Mouse (Mus musculus) retina, embryonic 14.5 days (tissue): ENCODE data around the gene Il34.
"Not testable (repeated sequence)": the region's sequence is repeated elsewhere in the genome, so short reads cannot be mapped to it uniquely, and the experiment has no call there.

Experiments used
- DNase-seq: peaks from one replicate; pipeline ENCODE4 v3.0.0-alpha.2; 2015; ENCODE audit warnings: low spot score

The Il34 gene

DNA sequence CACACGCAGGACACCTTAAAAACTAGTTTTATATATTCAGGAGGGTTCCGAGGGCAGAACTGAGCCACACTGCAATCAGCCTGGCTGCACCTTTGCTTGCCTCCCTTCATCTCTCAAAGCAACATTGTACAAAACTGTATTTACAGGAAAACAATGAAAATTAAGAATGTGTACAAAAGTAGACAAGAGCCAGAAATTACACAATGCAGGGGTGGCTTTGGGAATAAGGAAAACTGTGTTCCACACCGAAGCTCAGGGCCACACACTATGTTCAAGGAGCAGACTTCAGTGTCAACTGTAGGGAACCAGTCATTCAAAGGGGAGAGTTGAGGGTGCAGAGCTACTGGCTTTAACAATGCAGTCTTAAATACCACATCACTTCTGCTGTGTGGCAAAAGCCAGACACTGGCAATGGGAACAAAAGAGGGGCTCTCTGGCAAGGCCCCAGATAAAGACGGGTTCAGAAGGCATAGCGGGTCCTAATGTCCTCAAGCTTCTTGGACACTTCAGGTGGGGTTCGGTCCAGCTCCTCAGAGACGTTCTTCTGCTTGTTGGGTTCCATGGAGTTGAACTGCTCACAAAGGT is 4.8 kb upstream of the Il34 start:
- no peak for DNase-seq

DNA sequence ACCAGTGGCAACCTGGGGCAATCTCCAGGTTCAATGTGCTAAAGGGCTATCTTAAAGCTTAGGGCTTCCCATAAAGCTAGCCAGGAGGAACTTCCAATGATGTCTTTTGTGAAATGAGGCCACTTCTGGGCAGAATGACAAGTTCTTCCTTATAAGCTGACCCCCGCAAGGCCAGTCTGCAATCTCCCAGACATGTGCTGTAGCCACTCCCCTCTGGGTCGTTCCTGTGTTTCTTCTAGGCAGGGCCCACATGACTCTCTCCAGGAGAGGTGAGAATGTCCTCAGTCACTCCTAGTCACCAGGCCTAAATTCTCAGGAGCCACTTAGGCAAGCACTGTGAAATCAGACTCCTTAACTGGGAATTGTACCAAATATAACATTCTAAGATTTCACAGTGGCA is 4.1 kb upstream of the Il34 start:
- DNase-seq, result no peak

DNA sequence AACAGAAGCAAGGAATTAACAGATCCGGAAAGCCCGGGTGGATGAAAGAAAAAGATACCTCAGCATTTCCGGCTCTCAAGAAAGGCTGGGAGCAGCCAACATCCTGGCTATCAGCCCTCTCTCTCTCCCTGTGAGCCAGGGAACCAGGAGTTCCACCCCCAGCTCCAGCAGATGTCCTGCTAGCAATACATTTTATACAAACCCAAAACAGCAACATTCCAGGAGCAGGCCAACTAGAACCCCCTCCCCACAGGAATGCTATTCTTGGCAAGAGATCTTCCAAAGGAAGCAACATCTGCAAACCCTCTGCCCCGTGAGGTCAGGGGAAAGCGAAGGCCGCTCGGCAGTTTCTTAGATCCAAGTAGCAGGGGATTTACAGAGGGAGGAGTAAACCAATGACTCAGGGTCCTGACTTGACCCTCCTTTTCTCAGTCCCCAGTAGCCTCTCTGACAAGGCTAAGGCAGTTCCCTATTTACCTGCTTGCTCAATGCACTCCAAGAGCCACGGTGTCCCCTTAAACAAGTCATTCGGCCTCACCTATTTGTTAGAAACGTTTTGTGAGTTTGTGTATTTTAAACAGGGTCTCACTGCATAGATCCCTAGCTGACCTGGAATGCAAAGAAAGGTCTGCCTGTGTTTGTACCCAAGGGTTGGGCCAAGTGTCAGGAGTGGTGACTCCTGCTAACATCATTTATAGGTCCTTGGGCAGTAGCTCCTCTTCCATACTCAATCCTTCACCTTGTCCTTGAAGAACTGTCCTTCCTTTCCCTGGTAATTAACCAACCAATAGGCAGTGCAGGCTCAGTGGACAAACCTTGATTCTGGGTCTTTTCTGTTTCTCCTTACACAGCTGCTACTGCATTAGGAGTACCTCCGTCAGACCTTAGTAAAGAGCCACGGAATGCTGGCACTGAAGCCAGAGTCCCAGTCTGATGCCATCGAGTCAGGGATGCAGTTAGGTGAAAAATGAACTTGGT is 3.1 kb upstream of the Il34 start:
- peak; percentile 6 for DNase-seq

DNA sequence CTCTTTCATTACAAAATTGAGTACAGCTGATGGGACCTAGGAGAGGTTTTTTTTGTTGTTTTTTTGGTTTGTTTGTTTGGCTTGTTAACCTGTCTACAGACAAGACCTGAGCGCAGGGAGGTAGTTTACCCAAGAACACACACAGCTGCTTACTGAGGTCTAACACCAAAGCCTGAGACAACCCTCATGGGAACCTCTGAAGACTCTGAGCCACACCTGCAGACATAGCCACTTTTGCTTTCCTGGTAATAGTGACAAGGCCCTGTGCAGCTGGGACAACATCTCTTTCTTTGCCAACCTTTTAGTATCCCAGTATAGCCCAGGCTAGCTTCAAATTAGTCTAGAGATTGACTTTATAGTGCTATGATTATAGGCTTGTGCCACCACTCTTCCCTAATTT is 422 bp upstream of the Il34 start:
- DNase-seq, result no peak

DNA sequence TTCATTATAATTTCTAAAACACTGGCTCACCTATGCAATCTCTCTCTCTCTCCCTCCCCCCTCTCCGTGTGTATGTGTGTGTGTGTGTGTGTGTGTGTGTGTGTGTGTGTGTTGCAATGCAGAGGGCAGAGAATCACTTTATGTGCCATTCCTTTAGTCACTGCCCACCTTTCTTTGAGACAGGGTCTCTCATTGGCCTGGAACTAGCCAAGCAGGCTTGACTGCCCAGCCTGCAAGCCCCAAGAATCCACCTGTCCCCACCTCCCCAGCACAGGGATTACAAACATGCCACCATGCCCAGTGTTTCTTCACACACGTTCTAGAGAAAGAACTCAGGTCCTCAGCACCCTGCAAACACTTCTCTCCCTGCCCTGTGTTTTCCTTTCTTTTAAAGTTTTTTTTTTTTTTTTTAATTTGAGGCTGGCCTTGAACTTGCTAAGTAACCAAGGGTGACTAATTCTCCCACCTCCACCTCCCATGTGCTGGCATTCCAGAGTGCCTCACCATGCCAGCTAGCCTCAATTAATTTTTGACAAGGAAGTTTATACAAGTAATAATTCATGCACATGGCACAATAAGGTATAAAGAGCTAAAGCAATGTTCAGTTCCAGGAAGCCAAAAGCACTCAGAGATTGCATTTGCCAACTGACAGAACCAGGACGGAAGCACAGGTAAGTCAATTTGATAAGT is 754 bp downstream of the Il34 start:
- DNase-seq, result no peak

DNA sequence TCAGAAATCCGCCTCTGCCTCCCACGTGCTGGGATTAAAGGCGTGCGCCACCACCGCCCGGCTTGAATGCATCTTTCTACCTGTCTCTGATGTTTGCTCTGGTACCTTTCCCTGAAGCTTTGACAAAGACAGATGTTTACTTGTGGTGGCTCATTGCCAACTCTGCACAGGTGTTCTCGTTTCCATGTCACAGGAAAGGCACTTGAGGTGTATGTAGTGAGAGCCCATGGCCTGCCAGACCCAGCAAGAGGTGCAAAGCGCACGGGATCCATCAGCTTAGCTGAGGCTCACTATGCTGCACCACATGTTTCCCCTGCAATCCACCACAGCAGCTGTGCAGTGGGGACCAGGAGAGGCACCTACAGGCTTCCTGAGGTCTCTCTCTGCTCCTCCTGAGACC is 1.9 kb downstream of the Il34 start:
- DNase-seq, result no peak

DNA sequence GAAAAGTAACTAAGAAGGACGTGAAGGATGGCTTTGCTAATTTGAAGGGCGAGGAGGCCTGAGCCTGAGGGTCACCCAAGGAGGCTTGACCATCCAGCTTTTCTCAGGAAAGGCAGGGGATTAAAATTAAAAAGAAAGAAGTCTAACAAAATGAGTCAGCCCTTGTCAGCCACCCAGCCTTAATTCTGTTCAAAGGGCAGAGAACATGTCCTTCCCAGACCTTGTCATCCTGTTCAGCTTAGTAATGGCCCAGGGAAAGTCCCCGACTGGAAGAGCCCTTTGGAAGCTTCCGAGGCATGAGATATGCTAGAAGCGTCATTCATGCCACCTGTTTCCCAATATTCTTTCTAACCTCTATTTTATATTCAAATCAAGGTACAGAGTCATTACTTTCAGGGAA is 2.7 kb downstream of the Il34 start:
- no peak for DNase-seq

DNA sequence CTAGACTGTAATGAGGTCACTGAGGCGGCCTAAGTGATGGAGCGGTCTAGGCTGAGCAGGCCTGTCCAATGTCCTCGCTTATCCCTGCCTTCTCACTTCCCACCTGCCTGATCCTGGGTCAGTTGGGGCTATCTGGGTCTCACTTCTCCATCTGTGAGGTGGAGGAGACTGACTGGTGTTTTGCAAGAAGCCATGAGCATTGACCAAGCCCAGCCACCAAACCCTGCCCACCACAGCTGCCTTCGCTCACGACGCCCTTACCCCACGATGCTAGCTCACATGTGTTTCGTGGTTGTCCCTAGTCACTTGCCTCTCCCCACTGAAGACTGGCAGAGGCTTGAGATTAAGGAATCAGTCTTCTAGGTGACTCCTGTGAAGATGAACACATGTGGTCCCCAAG is 8.6 kb downstream of the Il34 start:
- DNase-seq, result no peak

DNA sequence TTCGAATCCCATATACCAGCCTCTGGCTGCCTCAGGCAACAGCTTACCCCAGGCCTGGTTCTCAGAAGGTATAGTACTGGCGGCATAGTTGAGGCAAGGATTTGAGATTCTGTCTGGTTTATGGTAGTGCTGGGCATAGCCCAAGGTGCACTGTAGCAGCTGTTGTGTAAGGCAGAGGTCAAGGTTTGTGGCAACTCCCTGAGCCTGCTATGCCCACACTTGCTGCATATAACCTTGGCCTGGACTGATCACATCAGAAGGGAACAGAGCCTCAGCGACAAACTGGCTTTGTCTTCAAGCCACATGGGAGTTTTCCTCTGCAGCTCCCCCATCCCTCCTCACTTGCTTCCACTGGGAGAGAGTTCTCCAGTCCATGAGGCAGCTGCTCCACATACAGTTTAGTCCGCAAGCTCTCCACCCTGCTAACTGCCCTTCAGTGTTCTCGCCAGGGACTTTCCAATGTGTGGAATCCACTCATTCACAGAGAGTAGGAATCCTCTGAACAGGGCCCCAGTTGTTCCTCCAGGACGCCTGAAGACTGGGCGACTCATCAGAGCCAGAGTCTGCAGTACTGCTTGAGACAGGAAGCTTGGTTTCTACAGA is 11.3 kb downstream of the Il34 start:
- DNase-seq, result no peak

DNA sequence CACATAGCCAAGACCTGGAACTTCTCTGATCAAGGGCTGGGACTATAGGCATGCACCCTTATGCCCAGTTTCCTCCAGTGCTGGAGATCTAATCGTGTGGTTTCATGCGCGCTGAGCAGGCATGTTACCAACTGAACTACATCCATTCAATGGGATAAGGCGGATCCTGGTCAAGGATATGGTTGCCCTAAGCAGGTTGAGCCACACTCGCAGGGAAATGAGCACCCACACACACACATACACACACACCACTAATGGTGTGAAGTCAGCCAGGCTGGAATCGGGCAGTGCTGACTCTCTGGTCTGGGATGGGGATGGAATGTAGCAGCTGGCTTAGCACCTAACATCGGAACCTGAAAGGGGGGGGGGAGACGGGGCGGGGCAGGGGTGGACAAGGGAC is 11.8 kb downstream of the Il34 start:
- no peak for DNase-seq

DNA sequence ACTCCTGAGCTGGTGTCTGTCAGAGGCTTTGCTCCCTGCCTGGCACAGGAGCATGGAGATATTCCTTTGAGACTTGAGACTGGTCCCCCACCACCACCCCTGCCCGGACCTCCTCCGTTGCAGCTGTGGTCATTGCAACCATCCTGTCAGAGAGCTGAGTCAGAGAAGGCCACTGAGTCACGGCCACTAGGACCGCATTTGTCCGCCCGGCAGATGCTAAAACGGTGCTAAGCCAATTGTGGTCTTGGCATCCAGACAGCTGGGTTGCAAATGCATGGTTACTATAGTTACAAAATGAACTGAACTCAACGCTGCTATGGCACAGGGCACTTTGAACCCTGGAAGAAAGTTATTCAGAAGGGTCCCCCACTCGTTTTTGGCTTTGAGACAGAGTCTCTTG is 12.2 kb downstream of the Il34 start:
- DNase-seq, result no peak

DNA sequence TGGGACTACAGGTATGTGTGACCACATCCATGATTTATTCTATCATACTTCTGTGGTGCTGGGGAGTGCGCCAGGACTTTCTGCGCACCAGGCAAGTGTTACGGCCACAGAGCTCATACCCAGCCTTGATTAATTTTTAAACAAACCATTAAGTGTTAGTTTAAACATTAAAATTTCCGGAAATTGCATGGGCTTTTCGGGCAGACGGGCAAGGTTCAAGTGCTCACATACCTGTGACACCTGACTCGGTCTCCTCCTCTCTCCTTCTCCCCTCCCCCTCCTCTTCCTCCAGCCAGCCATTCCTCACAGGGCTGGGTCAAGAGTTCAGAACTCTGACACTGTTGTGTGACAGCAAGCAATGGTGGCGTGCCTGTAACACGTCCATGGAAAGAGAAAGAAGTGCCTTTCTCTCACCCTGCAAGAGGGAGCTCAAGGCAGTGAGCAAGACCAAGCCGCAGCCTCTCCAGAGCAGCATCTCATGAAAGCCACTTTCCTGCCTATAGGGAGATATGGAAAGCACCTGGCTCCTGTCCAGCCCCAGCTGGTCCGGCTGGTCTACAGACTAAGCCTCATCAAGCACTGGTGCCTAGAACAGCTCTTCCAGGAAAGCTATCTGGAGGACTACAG is 13.0 kb downstream of the Il34 start:
- DNase-seq, result no peak

DNA sequence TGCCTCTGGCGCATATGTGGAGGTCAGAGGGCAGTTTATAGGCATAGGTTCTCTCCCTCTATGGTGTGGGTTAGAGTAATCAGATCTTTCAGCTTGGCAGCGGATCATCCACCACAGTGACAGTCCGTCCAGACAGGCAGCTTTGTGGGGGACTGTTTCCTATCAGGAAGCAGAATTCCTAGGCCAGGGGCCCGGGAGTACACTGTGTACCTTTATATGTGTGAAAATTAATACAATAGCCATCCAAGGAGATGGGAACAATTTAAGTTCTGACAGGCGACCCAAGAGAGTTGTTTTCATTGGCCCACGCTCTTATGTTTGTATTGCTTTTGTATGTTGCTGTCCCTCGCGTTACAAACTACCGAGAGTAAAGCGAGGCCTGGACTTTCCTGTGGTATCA is 14.6 kb downstream of the Il34 start:
- no peak for DNase-seq

DNA sequence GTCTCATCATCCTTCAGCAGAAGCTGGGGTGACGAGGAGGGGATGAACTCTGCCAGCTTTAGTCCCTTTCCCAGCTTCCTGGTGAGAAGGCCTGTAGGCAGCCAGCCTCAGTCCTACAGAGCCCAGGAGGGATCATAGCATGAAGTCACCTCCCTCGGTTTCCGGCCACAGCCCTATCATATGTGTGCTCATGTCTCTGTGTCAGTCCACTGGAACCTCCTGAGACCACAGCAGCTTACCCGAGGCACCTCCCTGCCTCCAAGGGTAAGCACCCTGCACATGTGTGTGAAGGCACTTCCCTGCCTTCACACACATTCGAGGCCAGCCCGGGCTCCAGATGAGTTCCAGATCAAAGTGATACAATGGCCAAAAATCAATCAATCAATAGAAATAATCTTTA is 15.5 kb downstream of the Il34 start:
- DNase-seq, result no peak

DNA sequence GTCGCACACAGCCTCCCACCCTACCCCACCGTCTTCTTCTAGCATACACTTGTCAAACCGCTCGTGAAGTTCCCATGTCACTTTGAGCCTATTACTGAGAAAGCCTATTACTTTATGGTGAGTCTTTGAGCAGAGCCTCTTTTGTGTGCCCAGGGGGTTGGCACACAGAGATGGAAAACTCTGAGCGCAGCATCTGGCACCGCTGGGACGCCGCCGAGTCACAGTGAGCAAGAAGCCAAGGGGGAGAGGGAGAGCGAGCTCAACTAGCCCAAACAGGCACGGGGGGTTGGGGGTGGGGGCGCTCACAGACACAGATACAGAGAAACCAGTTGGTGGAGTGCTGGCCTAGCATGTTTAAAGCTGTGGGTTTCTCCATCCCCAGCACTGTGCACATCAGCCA is 16.2 kb downstream of the Il34 start:
- no peak for DNase-seq

DNA sequence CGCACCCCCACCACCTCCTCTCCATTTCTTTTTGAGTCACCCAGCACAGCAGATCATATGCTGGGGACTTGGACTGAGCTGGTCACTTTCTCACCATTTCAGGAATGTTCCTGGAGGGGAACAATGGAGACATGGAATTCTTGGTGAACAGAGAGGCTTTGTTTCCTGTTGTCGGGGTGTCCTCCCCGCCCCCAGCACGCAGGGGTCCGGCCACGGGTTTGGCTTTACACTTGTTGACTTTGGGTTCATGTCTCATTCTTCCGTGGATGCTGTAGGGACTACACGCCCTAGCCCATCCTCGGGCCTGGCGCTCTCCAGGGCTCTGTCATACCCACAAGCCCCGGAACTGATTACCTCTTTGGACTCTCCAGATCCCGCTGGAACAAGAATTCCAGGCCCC is 16.7 kb downstream of the Il34 start:
- no peak for DNase-seq

DNA sequence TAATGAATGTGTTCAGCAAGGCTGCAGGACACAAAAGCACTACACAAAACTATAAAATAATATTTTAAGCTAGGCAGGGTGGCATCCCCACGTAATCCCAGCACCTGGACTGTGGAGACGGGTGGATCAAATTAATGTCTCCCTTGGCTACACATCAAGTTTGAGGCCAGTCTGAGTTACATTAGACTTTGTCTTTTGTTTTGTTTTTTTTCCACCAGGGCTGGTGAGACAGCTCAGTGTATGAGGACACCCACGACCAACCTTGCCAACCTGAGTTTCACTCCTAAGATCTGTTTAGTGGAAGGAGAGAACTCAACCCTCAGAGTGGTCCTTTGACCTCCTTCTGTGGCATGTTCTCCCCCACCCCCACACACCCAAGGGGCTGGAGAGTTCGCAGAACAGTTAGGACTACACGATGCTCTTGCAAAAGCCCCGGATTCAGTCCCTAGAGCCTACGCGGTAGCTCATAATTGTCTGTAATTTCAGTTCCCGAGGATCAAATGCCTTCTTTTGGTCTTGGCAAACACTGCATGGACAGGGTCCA is 18.2 kb downstream of the Il34 start:
- no peak for DNase-seq

DNA sequence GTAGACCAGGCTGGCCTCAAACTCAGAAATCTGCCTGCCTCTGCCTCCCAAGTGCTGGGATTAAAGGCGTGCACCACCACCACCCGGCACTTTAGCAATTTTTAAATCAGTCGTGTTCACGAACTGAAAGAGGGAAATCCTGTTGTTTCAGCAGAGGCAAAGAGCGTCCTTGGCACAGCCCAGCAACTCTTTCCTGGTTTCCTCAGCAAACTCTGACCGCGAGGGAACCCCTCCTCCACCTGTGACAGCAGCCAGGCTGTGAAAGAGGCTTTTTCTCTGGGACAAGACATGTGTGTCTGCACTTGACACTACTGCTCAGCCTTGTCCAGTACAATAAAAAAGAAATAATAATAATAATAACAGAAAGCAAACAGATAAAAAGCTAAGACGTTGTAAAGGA is 18.8 kb downstream of the Il34 start:
- no peak for DNase-seq

DNA sequence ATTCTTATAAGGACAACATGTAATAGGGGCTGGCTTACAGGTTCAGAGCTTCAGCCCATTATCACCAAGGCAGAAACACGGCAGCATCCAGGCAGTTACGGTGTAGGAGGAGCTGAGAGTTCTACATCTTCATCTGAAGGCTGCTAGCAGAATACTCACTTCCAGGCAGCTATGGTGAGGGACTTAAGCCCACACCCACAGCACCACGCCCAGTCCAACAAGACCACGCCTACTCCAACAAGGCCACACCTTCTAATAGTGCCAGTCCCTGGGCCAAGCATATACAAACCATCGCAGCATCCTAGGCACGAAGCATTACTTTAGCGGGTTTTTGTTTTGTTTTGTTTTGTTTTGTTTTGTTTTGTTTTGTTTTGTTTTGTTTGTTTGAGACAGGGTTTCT is 19.2 kb downstream of the Il34 start:
- DNase-seq, result not testable (repeated sequence)

DNA sequence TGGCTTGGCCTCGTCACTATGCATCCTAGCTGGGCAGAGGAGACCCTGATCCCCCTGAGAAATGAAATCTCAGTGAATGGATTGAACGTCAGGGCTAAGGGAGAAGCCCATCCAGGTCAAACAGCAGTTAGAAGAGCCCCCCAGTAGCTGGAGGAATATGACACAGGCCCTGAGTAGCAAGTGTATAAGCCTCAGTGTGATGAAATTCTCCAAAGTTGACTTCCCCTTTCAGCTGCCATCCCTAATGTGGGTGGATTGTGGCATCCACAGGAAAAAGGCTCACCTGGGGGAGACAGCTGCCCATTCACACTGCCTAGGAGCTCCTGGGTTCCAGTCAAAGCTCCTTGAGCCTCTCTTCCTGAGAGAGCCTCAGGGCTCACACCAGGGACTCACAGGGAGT is 20.4 kb downstream of the Il34 start:
- DNase-seq, result no peak

DNA sequence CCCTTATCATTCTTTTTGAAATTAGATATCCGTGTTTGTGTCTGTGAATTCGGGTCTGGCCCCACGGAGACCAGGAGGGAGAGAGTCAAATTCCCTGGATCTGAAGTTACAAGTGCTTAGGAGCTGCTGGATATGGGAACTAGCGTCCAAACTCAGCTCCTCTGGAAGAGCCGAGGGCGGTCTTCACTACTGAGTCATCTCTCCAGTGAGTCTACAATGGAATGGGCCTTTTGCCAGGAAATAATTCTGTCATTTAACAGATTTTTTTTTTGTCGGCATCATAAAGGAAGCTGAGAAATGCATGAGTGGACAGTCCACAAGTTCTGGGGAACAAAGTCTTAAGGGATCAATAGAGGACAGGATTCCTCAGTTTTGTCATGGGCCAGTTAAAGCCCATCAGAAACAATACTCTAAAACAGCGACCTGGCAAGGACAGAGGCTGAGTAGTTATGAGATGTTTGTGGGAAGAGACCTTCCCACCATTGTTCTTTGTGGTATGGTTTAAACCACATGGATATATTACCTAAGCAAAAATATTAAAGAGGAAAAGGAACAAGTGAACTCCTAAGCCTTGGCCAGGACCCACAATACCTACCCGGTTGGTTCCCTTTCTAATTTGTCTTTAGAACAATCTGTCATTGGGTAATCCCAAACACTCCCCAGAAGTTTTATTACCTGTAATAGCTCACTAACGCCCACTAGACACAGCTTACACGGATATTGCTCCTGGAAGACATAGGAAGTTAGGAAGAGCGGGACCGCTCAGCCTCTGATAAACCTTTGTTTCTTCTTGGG is 25.6 kb downstream of the Il34 start:
- no peak for DNase-seq
